Mouse (Mus musculus) heart, postnatal 0 days (tissue): ENCODE results near the gene Gzma. TPM values are rescaled to one million over a fixed set of nuclear protein-coding genes. Genes with fewer than 3 reads are reported as not detected.

Experiments
- ATAC-seq: fragments of 200-750 bp; cut with Nextera tagmentation; 2 replicates; pipeline ENCODE4 v1.8.0; 2017; ENCODE audit warnings: low read depth, moderate number of reproducible peaks, moderate library complexity; ENCODE audit not compliant: insufficient read depth
- DNase-seq: peaks from one replicate; pipeline ENCODE4 v3.0.0-alpha.2; 2016; ENCODE audit warnings: low spot score
- H3K27ac ChIP-seq: fragments of 300-500 bp; sonication (generic); 2 replicates; pipeline ENCODE4 v1.5.1; 2014; ENCODE audit warnings: low read depth, mild to moderate bottlenecking
- H3K27me3 ChIP-seq: fragments of 300-500 bp; sonication (generic); 2 replicates; pipeline ENCODE4 v1.6.1; 2014; ENCODE audit warnings: low read length, mixed read lengths; ENCODE audit not compliant: control insufficient read depth, insufficient read depth
- H3K36me3 ChIP-seq: fragments of 300-500 bp; sonication (generic); replicated peaks from 2 replicates; pipeline ENCODE4 v1.6.1; 2014; ENCODE audit warnings: low read length, mixed read lengths; ENCODE audit not compliant: control insufficient read depth, insufficient read depth
- H3K4me1 ChIP-seq: fragments of 300-500 bp; sonication (generic); 2 replicates; pipeline ENCODE4 v1.6.1; 2014; ENCODE audit warnings: antibody characterized with exemption; ENCODE audit not compliant: control insufficient read depth, insufficient read depth
- H3K4me2 ChIP-seq: fragments of 300-500 bp; sonication (generic); 2 replicates; pipeline ENCODE4 v1.6.1; 2014; ENCODE audit warnings: low read depth, mild to moderate bottlenecking, low read length, moderate library complexity
- H3K4me3 ChIP-seq: fragments of 300-500 bp; sonication (generic); 2 replicates; pipeline ENCODE4 v1.5.1; 2014; ENCODE audit warnings: low read depth, low read length
- H3K9ac ChIP-seq: fragments of 300-500 bp; sonication (generic); replicated peaks from 2 replicates; pipeline ENCODE4 v1.6.1; 2014; ENCODE audit warnings: low read depth, low read length, mixed read lengths
- H3K9me3 ChIP-seq: fragments of 300-500 bp; sonication (generic); replicated peaks from 2 replicates; pipeline ENCODE4 v1.6.1; 2016; ENCODE audit warnings: low read length; ENCODE audit not compliant: control insufficient read depth
- CTCF ChIP-seq: IDR thresholded peaks from 2 replicates; pipeline ENCODE4 v1.5.1; 2016; ENCODE audit warnings: antibody characterized with exemption, control low read depth, low read depth
- EP300 ChIP-seq: IDR thresholded peaks from 2 replicates; pipeline ENCODE4 v1.6.1; 2016; ENCODE audit warnings: antibody characterized with exemption, low read depth
- WGBS: fragments of 180-500 bp; shearing (Covaris S2); extraction: QIAGEN DNeasy Blood & Tissue Kit; methylation state at CpG from one replicate; pipeline ENCODE4 v1.1.7; 2014; 5-methylcytosine and 5-hydroxymethylcytosine counted together
- polyA plus RNA-seq: library from polyadenylated mRNA; unstranded; fragments of >200 nt; fragmentation: Nextera tagmentation; extraction: Ambion mirVana; gene quantifications from 2 replicates; pipeline ENCODE4 v1.2.1, GENCODE M21; 2015
- total RNA-seq: library from RNA; depleted of rRNA; stranded (reverse); fragments of >200 nt; gene quantifications from 2 replicates; pipeline ENCODE4 v1.2.3, GENCODE M21; 2014; ENCODE audit warnings: low replicate concordance; rRNA removed

Gene Gzma
- total and polyA plus RNA-seq, 2 experiments from 2014 or later, result 0.31 TPM; not detected in 1

DNA sequence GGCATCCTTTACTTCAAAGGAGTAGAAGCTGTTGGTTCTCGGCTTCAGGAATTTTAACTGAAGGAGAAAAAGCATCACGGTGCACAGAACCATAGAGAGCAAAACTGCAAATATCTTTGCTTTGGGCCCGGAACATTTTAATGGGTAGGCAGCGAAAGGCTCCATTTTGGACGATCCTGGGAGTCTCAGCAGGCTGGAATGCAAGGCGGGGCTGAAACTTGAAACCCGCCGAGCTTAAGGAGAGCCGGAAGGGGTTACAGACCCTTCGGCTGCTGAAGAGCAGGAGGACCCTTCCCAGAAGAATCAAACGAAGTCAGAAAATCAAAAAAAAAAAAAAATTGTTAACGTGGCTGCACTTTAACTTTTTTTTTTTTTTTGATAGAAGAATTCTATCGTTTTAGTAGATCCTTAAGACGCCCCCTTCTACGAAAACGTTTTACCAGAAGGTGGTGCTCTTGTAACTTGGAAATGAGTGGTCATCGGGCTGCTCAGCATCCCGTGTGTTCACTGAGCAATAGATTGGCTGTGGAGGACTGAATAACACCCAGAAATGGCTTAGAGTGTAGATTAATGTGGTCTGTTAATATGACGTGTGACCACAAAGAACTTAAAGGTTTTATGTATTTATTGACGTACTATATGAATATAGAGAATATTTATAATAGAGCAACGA is 54.4 kb downstream of the Gzma start, which contains the start of gene Gpx8:
Gpx8 (minus strand) TSS at position 200 of the 673 bp plus-strand sequence.
- H3K4me2 ChIP-seq, result peak within 1 kb of the TSS; percentile 65
- peak; percentile 91 for ATAC-seq
- no peaks in the 10 kb centered on the region for H3K27me3 ChIP-seq
- no peaks in the 10 kb centered on the region for H3K9me3 ChIP-seq
- 5% methylated on average over 21 of the region's 21 CpGs for WGBS
- 0 out of 2 replicates have a peak, but pooled peaks cover 4% of the 10 kb centered on the region for H3K36me3 ChIP-seq
- peak within 1 kb of the TSS; percentile 54 for H3K9ac ChIP-seq
- peak within 1 kb of the TSS; percentile 60 for H3K27ac ChIP-seq
- 0 out of 2 replicates have a peak, but pooled peaks cover 7% of the 10 kb centered on the region for H3K4me1 ChIP-seq
- no peak for TF ChIP-seq EP300
- peak; percentile 66 for TF ChIP-seq CTCF
- peak within 1 kb of the TSS; percentile 61 for H3K4me3 ChIP-seq
- DNase-seq, result peak; percentile 79

DNA sequence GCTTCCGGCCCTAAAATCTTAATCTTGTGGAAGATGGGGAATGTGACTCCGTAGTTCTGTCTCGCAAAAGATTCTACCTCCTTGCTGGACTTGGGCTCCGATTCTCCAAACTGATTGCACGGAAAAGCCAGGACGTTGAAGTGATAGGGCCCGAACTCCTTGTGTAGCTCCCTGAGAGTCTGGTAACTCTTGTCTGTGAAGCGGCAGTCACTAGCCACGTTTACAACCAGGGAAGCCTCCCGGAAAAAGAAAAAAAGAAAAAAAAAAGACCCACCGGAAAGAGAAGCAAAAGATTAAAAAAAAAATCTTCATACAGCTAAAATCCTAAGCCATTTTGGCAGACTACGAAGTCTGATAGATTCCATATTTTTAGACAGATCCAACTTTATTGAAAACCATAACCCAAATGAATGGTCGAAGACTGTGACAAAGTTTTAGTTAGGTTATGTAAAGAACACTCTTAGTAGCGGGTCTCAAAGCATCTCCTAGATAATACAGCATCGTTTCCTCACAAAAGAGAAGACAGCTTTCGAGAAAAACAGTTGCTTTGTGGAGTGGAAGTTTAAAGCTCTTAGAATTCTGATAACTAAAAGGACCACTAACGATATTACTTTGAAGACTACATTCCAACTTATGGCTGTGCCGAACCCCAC is 55.2 kb downstream of the Gzma start:
- TF ChIP-seq EP300 (no peak), CTCF (no peak)
- no peaks in the 10 kb centered on the region for H3K9me3 ChIP-seq
- no peak for ATAC-seq

DNA sequence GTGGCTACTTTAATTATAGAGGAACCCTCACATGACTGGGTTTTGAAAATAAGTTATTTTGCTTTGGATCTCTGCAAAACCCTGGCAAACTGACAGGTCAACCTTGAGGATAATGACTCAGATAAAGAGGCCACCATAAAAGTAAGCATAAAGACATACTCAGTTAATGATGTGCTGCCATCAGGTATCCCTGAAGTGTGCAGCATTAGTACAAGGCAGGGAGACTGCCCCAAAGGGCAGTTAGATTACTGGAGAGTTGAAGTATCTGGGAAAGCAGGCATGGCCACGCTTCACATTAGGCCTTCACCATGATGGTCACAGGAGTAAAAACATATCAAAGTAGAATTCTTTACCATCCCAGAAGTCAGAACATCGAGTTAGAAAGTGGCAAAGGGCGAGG is 55.9 kb downstream of the Gzma start:
- TF ChIP-seq CTCF, result no peak
- no peak for TF ChIP-seq EP300
- DNase-seq, result no peak
- 44% methylated on average over 3 of the region's 3 CpGs for WGBS
- H3K36me3 ChIP-seq, result 0 out of 2 replicates have a peak, but pooled peaks cover 4% of the 10 kb centered on the region
- H3K27me3 ChIP-seq, result no peaks in the 10 kb centered on the region
- no peak overlapping the region for H3K27ac ChIP-seq
- peak overlapping the region; percentile 54; the same call in 1 of the 2 replicates for H3K9ac ChIP-seq
- ATAC-seq, result no peak
- 0 out of 2 replicates have a peak, but pooled peaks cover 7% of the 10 kb centered on the region for H3K4me1 ChIP-seq
- no peaks in the 10 kb centered on the region for H3K9me3 ChIP-seq
- H3K4me2 ChIP-seq, result peak overlapping the region; percentile 65
- peak overlapping the region; percentile 61 for H3K4me3 ChIP-seq

More for the DNA sequence above, 55.2 kb downstream of the Gzma start:
- H3K27ac ChIP-seq, result peak overlapping the region; percentile 60
- H3K9ac ChIP-seq, result peak overlapping the region; percentile 54
- H3K27me3 ChIP-seq, result no peaks in the 10 kb centered on the region
- H3K4me1 ChIP-seq, result 0 out of 2 replicates have a peak, but pooled peaks cover 7% of the 10 kb centered on the region
- H3K4me2 ChIP-seq, result peak overlapping the region; percentile 65
- WGBS, result 7% methylated on average over 18 of the region's 18 CpGs
- DNase-seq, result no peak
- 0 out of 2 replicates have a peak, but pooled peaks cover 4% of the 10 kb centered on the region for H3K36me3 ChIP-seq
- peak overlapping the region; percentile 61 for H3K4me3 ChIP-seq

Other genes with a start within 250 kb of the Gzma start
- gene Mtrex, start 173.6 kb downstream of the Gzma start, total RNA-seq, result 14.3 and 15.5 TPM in 2 replicates
- gene Mtrex, start 173.6 kb downstream of the Gzma start, polyA plus RNA-seq, result 22.3 and 23.4 TPM in 2 replicates
- gene Dhx29, start 173.5 kb downstream of the Gzma start, total RNA-seq, result 6.4 and 15.0 TPM in 2 replicates
- 12.1 and 13.2 TPM in 2 replicates for gene Dhx29, start 173.5 kb downstream of the Gzma start, polyA plus RNA-seq
- gene Ccno, start 113.2 kb downstream of the Gzma start, total RNA-seq, result 0.23 TPM in 1 of 2 replicates, not detected in the other
- gene Ccno, start 113.2 kb downstream of the Gzma start, polyA plus RNA-seq, result 0.14 and 0.29 TPM in 2 replicates
- not detected in 2 replicates for gene Mcidas, start 107.1 kb downstream of the Gzma start, total RNA-seq
- gene Mcidas, start 107.1 kb downstream of the Gzma start, polyA plus RNA-seq, result 0.08 TPM in 1 of 2 replicates, not detected in the other
- not detected in 2 replicates for gene Cdc20b, start 65.9 kb downstream of the Gzma start, total RNA-seq
- not detected in 2 replicates for gene Cdc20b, start 65.9 kb downstream of the Gzma start, polyA plus RNA-seq
- gene Gpx8, start 54.6 kb downstream of the Gzma start, total RNA-seq, result 26.8 and 32.3 TPM in 2 replicates
- gene Gpx8, start 54.6 kb downstream of the Gzma start, polyA plus RNA-seq, result 100 and 109 TPM in 2 replicates
- 1.7 TPM in 1 of 2 replicates, not detected in the other for gene Esm1, start 108.7 kb upstream of the Gzma start, total RNA-seq
- 0.61 and 0.78 TPM in 2 replicates for gene Esm1, start 108.7 kb upstream of the Gzma start, polyA plus RNA-seq
- gene Gzmk, start 124.9 kb upstream of the Gzma start, total RNA-seq, result not detected in 2 replicates
- gene Gzmk, start 124.9 kb upstream of the Gzma start, polyA plus RNA-seq, result not detected in 2 replicates
- gene BC067074, start 192.2 kb upstream of the Gzma start, total RNA-seq, result 1.8 and 4.7 TPM in 2 replicates
- 1.1 and 1.3 TPM in 2 replicates for gene BC067074, start 192.2 kb upstream of the Gzma start, polyA plus RNA-seq